Mouse (Mus musculus): ENCODE data around the gene Sox13. TPM values are rescaled to one million over a fixed set of nuclear protein-coding genes. Genes with fewer than 3 reads are reported as not detected.

Gene Sox13
- polyA plus RNA-seq, 1 experiment from 2014 or later: 5.2 TPM

GRCm38 (mm10) chr1:133355912-133356311, 68.3 kb downstream of the Sox13 start:
- no peak for ATAC-seq (ENCODE audit: insufficient number of reproducible peaks, insufficient read depth, low FRiP score, low read depth)
- Histone ChIP-seq H3K4me1 (ENCODE audit: control insufficient read depth in 2 of 2, insufficient read depth in 2 of 2, low read length in 2 of 2) (no peaks in the 10 kb centered on the region), H3K27me3 (ENCODE audit: control insufficient read depth, insufficient read depth, low read length) (peaks cover 37% of the 10 kb centered on the region; the same call in 1 of the 2 replicates), H3K27ac (replicated peaks in 1 of 2; ENCODE audit: control insufficient read depth in 1 of 2, insufficient read depth in 1 of 2, low read depth in 2 of 2, low read length in 2 of 2) (no peak overlapping the region), H3K4me3 (ENCODE audit: control insufficient read depth in 1 of 2, insufficient read depth in 1 of 2, low read depth in 1 of 2, low read length in 2 of 2) (no peak overlapping the region), H3K9ac (ENCODE audit: low read length) (no peak overlapping the region), H3K36me3 (ENCODE audit: control insufficient read depth, insufficient read depth, low read length) (no peaks in the 10 kb centered on the region), H3K4me2 (ENCODE audit: low read length) (no peak overlapping the region), H3K9me3 (ENCODE audit: control insufficient read depth, low read length) (no peaks in the 10 kb centered on the region)
- WGBS: 49% methylated on average over 15 of the region's 15 CpGs

- Histone ChIP-seq H3K9me3 (ENCODE audit: control insufficient read depth, low read length) (no peaks in the 10 kb centered on the region), H3K4me1 (ENCODE audit: control insufficient read depth in 2 of 2, insufficient read depth in 2 of 2, low read length in 2 of 2) (no peaks in the 10 kb centered on the region), H3K4me2 (ENCODE audit: low read length) (no peak overlapping the region), H3K9ac (ENCODE audit: low read length) (no peak overlapping the region), H3K27me3 (ENCODE audit: control insufficient read depth, insufficient read depth, low read length) (peaks cover 37% of the 10 kb centered on the region; the same call in 1 of the 2 replicates), H3K4me3 (ENCODE audit: control insufficient read depth in 1 of 2, insufficient read depth in 1 of 2, low read depth in 1 of 2, low read length in 2 of 2) (no peak overlapping the region), H3K36me3 (ENCODE audit: control insufficient read depth, insufficient read depth, low read length) (no peaks in the 10 kb centered on the region), H3K27ac (replicated peaks in 1 of 2; ENCODE audit: control insufficient read depth in 1 of 2, insufficient read depth in 1 of 2, low read depth in 2 of 2, low read length in 2 of 2) (no peak overlapping the region)
- ATAC-seq (ENCODE audit: insufficient number of reproducible peaks, insufficient read depth, low FRiP score, low read depth): no peak
- WGBS: 47% methylated on average over 5 of the region's 5 CpGs
Observed at GRCm38 (mm10) chr1:133355469-133355868, 68.7 kb downstream of the Sox13 start.

- no peak overlapping the region for H3K4me2 ChIP-seq (ENCODE audit: low read length)
- H3K4me1 ChIP-seq (ENCODE audit: control insufficient read depth in 2 of 2, insufficient read depth in 2 of 2, low read length in 2 of 2): no peaks in the 10 kb centered on the region
- no peak overlapping the region for H3K4me3 ChIP-seq (ENCODE audit: control insufficient read depth in 1 of 2, insufficient read depth in 1 of 2, low read depth in 1 of 2, low read length in 2 of 2)
- 41% methylated on average over 12 of the region's 12 CpGs for WGBS
- peaks cover 33% of the 10 kb centered on the region; the same call in 1 of the 2 replicates for H3K27me3 ChIP-seq (ENCODE audit: control insufficient read depth, insufficient read depth, low read length)
- no peak for ATAC-seq (ENCODE audit: insufficient number of reproducible peaks, insufficient read depth, low FRiP score, low read depth)
- H3K36me3 ChIP-seq (ENCODE audit: control insufficient read depth, insufficient read depth, low read length): no peaks in the 10 kb centered on the region
- H3K27ac ChIP-seq (replicated peaks in 1 of 2; ENCODE audit: control insufficient read depth in 1 of 2, insufficient read depth in 1 of 2, low read depth in 2 of 2, low read length in 2 of 2): no peak overlapping the region
- no peak overlapping the region for H3K9ac ChIP-seq (ENCODE audit: low read length)
- no peaks in the 10 kb centered on the region for H3K9me3 ChIP-seq (ENCODE audit: control insufficient read depth, low read length)
Observed at GRCm38 (mm10) chr1:133353371-133353809, 70.8 kb downstream of the Sox13 start.

GRCm38 (mm10) chr1:133351762-133352161, 72.4 kb downstream of the Sox13 start:
- Histone ChIP-seq H3K36me3 (ENCODE audit: control insufficient read depth, insufficient read depth, low read length) (no peaks in the 10 kb centered on the region), H3K9me3 (ENCODE audit: control insufficient read depth, low read length) (no peaks in the 10 kb centered on the region), H3K27me3 (ENCODE audit: control insufficient read depth, insufficient read depth, low read length) (peaks cover 22% of the 10 kb centered on the region; the same call in 1 of the 2 replicates), H3K4me2 (ENCODE audit: low read length) (no peak overlapping the region), H3K4me1 (ENCODE audit: control insufficient read depth in 2 of 2, insufficient read depth in 2 of 2, low read length in 2 of 2) (peaks cover 4 to 5% of the 10 kb centered on the region in 2 experiments; a peak in 3 of 4 replicates), H3K9ac (ENCODE audit: low read length) (no peak overlapping the region), H3K4me3 (ENCODE audit: control insufficient read depth in 1 of 2, insufficient read depth in 1 of 2, low read depth in 1 of 2, low read length in 2 of 2) (no peak overlapping the region), H3K27ac (replicated peaks in 1 of 2; ENCODE audit: control insufficient read depth in 1 of 2, insufficient read depth in 1 of 2, low read depth in 2 of 2, low read length in 2 of 2) (no peak overlapping the region)
- ATAC-seq (ENCODE audit: insufficient number of reproducible peaks, insufficient read depth, low FRiP score, low read depth): no peak
- WGBS: 52% methylated on average over 9 of the region's 9 CpGs

- WGBS: 78% methylated on average over 1 of the region's 1 CpGs
- no peak within 1 kb of the TSS for H3K4me3 ChIP-seq (ENCODE audit: control insufficient read depth in 1 of 2, insufficient read depth in 1 of 2, low read depth in 1 of 2, low read length in 2 of 2)
- H3K9me3 ChIP-seq (ENCODE audit: control insufficient read depth, low read length): no peaks in the 10 kb centered on the region
- H3K36me3 ChIP-seq (ENCODE audit: control insufficient read depth, insufficient read depth, low read length): no peaks in the 10 kb centered on the region
- no peak within 1 kb of the TSS for H3K4me2 ChIP-seq (ENCODE audit: low read length)
- no peak within 1 kb of the TSS for H3K27ac ChIP-seq (replicated peaks in 1 of 2; ENCODE audit: control insufficient read depth in 1 of 2, insufficient read depth in 1 of 2, low read depth in 2 of 2, low read length in 2 of 2)
- H3K4me1 ChIP-seq (ENCODE audit: control insufficient read depth in 2 of 2, insufficient read depth in 2 of 2, low read length in 2 of 2): peaks cover 4 to 5% of the 10 kb centered on the region in 2 experiments; a peak in 3 of 4 replicates
- H3K9ac ChIP-seq (ENCODE audit: low read length): no peak within 1 kb of the TSS
- H3K27me3 ChIP-seq (ENCODE audit: control insufficient read depth, insufficient read depth, low read length): peaks cover 13% of the 10 kb centered on the region; the same call in 1 of the 2 replicates
- ATAC-seq (ENCODE audit: insufficient number of reproducible peaks, insufficient read depth, low FRiP score, low read depth): no peak
Observed at GRCm38 (mm10) chr1:133350210-133350609, 74.0 kb downstream of the Sox13 start, which contains the start of gene Ren1. TSS of gene Ren1 (plus strand) at chr1:133350510.

GRCm38 (mm10) chr1:133347693-133348520, 76.3 kb downstream of the Sox13 start:
- no peaks in the 10 kb centered on the region for H3K9me3 ChIP-seq (ENCODE audit: control insufficient read depth, low read length)
- H3K27ac ChIP-seq (replicated peaks in 1 of 2; ENCODE audit: control insufficient read depth in 1 of 2, insufficient read depth in 1 of 2, low read depth in 2 of 2, low read length in 2 of 2): no peak overlapping the region
- peaks cover 9% of the 10 kb centered on the region; the same call in 1 of the 2 replicates for H3K27me3 ChIP-seq (ENCODE audit: control insufficient read depth, insufficient read depth, low read length)
- H3K4me3 ChIP-seq (ENCODE audit: control insufficient read depth in 1 of 2, insufficient read depth in 1 of 2, low read depth in 1 of 2, low read length in 2 of 2): no peak overlapping the region
- H3K36me3 ChIP-seq (ENCODE audit: control insufficient read depth, insufficient read depth, low read length): no peaks in the 10 kb centered on the region
- no peak overlapping the region for H3K9ac ChIP-seq (ENCODE audit: low read length)
- no peak overlapping the region for H3K4me2 ChIP-seq (ENCODE audit: low read length)
- 52% methylated on average over 11 of the region's 11 CpGs for WGBS
- peaks cover 4 to 5% of the 10 kb centered on the region in 2 experiments; a peak in 3 of 4 replicates for H3K4me1 ChIP-seq (ENCODE audit: control insufficient read depth in 2 of 2, insufficient read depth in 2 of 2, low read length in 2 of 2)
- ATAC-seq (ENCODE audit: insufficient number of reproducible peaks, insufficient read depth, low FRiP score, low read depth): no peak

- no peak overlapping the region for H3K9ac ChIP-seq (ENCODE audit: low read length)
- no peaks in the 10 kb centered on the region for H3K36me3 ChIP-seq (ENCODE audit: control insufficient read depth, insufficient read depth, low read length)
- H3K4me3 ChIP-seq (ENCODE audit: control insufficient read depth in 1 of 2, insufficient read depth in 1 of 2, low read depth in 1 of 2, low read length in 2 of 2): no peak overlapping the region
- H3K27ac ChIP-seq (replicated peaks in 1 of 2; ENCODE audit: control insufficient read depth in 1 of 2, insufficient read depth in 1 of 2, low read depth in 2 of 2, low read length in 2 of 2): no peak overlapping the region
- H3K4me1 ChIP-seq (ENCODE audit: control insufficient read depth in 2 of 2, insufficient read depth in 2 of 2, low read length in 2 of 2): peaks cover 4 to 5% of the 10 kb centered on the region in 2 experiments; a peak in 3 of 4 replicates
- no peak for ATAC-seq (ENCODE audit: insufficient number of reproducible peaks, insufficient read depth, low FRiP score, low read depth)
- no peak overlapping the region for H3K4me2 ChIP-seq (ENCODE audit: low read length)
- no peaks in the 10 kb centered on the region for H3K9me3 ChIP-seq (ENCODE audit: control insufficient read depth, low read length)
- 53% methylated on average over 3 of the region's 3 CpGs for WGBS
- H3K27me3 ChIP-seq (ENCODE audit: control insufficient read depth, insufficient read depth, low read length): peaks cover 6% of the 10 kb centered on the region; the same call in 1 of the 2 replicates
Observed at GRCm38 (mm10) chr1:133347226-133347625, 77.0 kb downstream of the Sox13 start.
